Mouse (Mus musculus) ES-E14 (cell line): Measurements from ENCODE around the gene Gm11172. TPM values are rescaled to one million over a fixed set of nuclear protein-coding genes. Genes with fewer than 3 reads are reported as not detected.

Experiments
- DNase-seq: peaks from one replicate; pipeline ENCODE4 v3.0.0-alpha.2; 2013; ENCODE audit warnings: low read depth, low spot score
- H3K27ac ChIP-seq: 2 replicates; pipeline ENCODE4 v1.5.1; 2012; ENCODE audit warnings: low read depth, mild to moderate bottlenecking, low read length, moderate library complexity, mixed read lengths; ENCODE audit not compliant: poor library complexity, insufficient read depth, severe bottlenecking
- H3K36me3 ChIP-seq: 2 replicates; pipeline ENCODE4 v1.6.1; 2012; ENCODE audit warnings: mild to moderate bottlenecking, low read length, moderate library complexity, mixed read lengths; ENCODE audit not compliant: control insufficient read depth, poor library complexity, insufficient read depth, severe bottlenecking
- H3K4me1 ChIP-seq, 2 experiments: fragments of 150-350 bp in 1 of 2; sonication (generic) in 1 of 2; 2 replicates each; pipeline ENCODE4 v1.6.1; 2012; ENCODE audit warnings: low read length in 2 of 2, mild to moderate bottlenecking in 1 of 2, mixed read lengths in 1 of 2; ENCODE audit not compliant: control insufficient read depth in 2 of 2, insufficient read depth in 2 of 2, poor library complexity in 1 of 2
- H3K4me3 ChIP-seq, 2 experiments: fragments of 150-350 bp in 1 of 2; sonication (generic) in 1 of 2; 2 replicates each; pipeline ENCODE4 v1.5.1; 2012; ENCODE audit warnings: low read length in 2 of 2, low read depth in 1 of 2, mild to moderate bottlenecking in 1 of 2, mixed read lengths in 1 of 2; ENCODE audit not compliant: insufficient read depth in 1 of 2, poor library complexity in 1 of 2, severe bottlenecking in 1 of 2
- H3K9ac ChIP-seq: 2 replicates; pipeline ENCODE4 v1.6.1; 2012; ENCODE audit warnings: low read depth, mild to moderate bottlenecking, low read length, mixed read lengths; ENCODE audit not compliant: poor library complexity, insufficient read depth, severe bottlenecking
- H3K9me3 ChIP-seq: fragments of 150-350 bp; sonication (generic); 2 replicates; pipeline ENCODE4 v1.6.1; 2012; ENCODE audit warnings: low read depth, mild to moderate bottlenecking, low read length; ENCODE audit not compliant: control insufficient read depth, insufficient read depth
- CHD2 ChIP-seq: IDR thresholded peaks from 2 replicates; pipeline ENCODE4 v1.6.1; 2014; ENCODE audit warnings: mild to moderate bottlenecking, low read depth, low read length, inconsistent platforms
- HCFC1 ChIP-seq: IDR thresholded peaks from 2 replicates; pipeline ENCODE4 v1.6.1; 2012; ENCODE audit warnings: low read length, inconsistent platforms, borderline replicate concordance; ENCODE audit not compliant: insufficient read depth
- MAFK ChIP-seq: IDR thresholded peaks from 2 replicates; pipeline ENCODE4 v1.6.1; 2014; ENCODE audit warnings: mild to moderate bottlenecking, low read depth, low read length, inconsistent platforms; ENCODE audit not compliant: insufficient read depth
- ZC3H11A ChIP-seq: IDR thresholded peaks from 2 replicates; pipeline ENCODE4 v1.6.1; 2012; ENCODE audit warnings: low read depth, mild to moderate bottlenecking, inconsistent platforms, low read length, borderline replicate concordance
- ZNF384 ChIP-seq: IDR thresholded peaks from 2 replicates; pipeline ENCODE4 v1.6.1; 2012; ENCODE audit warnings: low read depth, low read length, inconsistent platforms
- in situ Hi-C, 2 experiments: fragments of 600-800 bp; cut with MboI; formaldehyde crosslinking; loops; one replicate each; pipeline ENCODE4 v1.15.1; 2025; ENCODE audit warnings: low sequenced_read_pairs in 2 of 2, inconsistent platforms in 1 of 2; ENCODE audit not compliant: unreplicated experiment in 2 of 2
- total RNA-seq: library from RNA; depleted of rRNA; stranded (reverse); fragments of 300-350 nt; gene quantifications from 2 replicates; pipeline ENCODE4 v1.2.3, GENCODE M21; 2012

Gene Gm11172
- total RNA-seq, 1 experiment: not detected

DNA sequence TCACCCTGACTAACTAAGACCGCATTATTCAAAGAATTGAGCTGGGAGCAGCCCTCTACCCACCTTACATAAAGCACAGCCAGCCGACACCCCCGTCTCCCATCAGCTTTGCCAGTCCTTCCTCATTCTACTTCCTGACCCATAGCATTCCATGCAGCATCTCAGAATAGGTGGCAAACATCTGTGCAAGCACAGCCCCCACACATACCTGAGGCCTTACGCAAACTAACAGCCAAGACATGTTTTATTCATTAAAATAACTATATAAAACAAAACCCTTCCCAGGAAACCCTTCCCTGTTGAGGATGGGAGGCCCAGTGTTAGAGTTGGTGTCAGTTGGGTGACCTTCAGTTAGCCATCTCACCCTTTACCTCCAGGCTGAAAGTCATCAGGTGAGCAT lies 13.1 kb downstream of the Gm11172 start:
- TF ChIP-seq CHD2: no peak
- no peak for TF ChIP-seq HCFC1
- DNase-seq: no peak
- H3K9me3 ChIP-seq: no peaks in the 10 kb centered on the region
- H3K4me1 ChIP-seq: no peaks in the 10 kb centered on the region
- in situ Hi-C loops: no loop called here
- no peaks in the 10 kb centered on the region for H3K36me3 ChIP-seq
- H3K4me3 ChIP-seq: no peak overlapping the region
- no peak overlapping the region for H3K27ac ChIP-seq
- H3K9ac ChIP-seq: no peak overlapping the region

GRCm38 (mm10) chr16:10827269-10827668 lies 14.6 kb downstream of the Gm11172 start:
- no peak overlapping the region for H3K9ac ChIP-seq
- H3K36me3 ChIP-seq: no peaks in the 10 kb centered on the region
- H3K4me3 ChIP-seq: no peak overlapping the region
- in situ Hi-C loops: no loop called here
- H3K9me3 ChIP-seq: no peaks in the 10 kb centered on the region
- DNase-seq: no peak
- H3K4me1 ChIP-seq: no peaks in the 10 kb centered on the region
- H3K27ac ChIP-seq: no peak overlapping the region
- no peak for TF ChIP-seq CHD2
- no peak for TF ChIP-seq MAFK
- TF ChIP-seq ZC3H11A: no peak

- H3K9me3 ChIP-seq: no peaks in the 10 kb centered on the region
- no peak for DNase-seq
- TF ChIP-seq ZNF384: no peak
- TF ChIP-seq CHD2: no peak
- no peak for TF ChIP-seq ZC3H11A
- no peak for TF ChIP-seq HCFC1
- TF ChIP-seq MAFK: no peak
- no peak overlapping the region for H3K4me3 ChIP-seq
- H3K36me3 ChIP-seq: no peaks in the 10 kb centered on the region
- no peaks in the 10 kb centered on the region; a peak in 1 of 4 replicates for H3K4me1 ChIP-seq
- H3K9ac ChIP-seq: no peak overlapping the region
- in situ Hi-C loops: no loop called here
- H3K27ac ChIP-seq: no peak overlapping the region
These were observed 15.2 kb downstream of the Gm11172 start for GRCm38 (mm10) chr16:10827766-10828460.

DNA sequence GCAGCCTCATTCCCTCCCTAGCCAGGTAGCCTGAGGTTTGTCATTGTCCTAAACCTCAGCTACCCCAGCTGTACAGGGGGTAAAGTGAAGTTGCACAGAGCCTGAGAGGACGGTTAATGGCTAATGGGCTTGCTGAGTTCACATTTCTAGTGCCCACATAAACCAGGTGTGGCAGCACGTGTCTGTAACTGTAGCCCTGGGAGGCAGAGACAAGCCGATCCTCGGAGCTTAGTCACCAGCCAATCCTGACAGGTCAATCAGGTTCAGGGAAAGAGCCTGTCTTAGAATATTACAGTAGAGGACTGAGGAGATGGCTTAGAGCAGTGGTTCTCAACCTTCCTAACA lies 15.7 kb downstream of the Gm11172 start:
- Histone ChIP-seq H3K9ac (no peak overlapping the region), H3K27ac (no peak overlapping the region), H3K4me1 (no peaks in the 10 kb centered on the region; a peak in 1 of 4 replicates), H3K4me3 (no peak overlapping the region), H3K36me3 (no peaks in the 10 kb centered on the region), H3K9me3 (no peaks in the 10 kb centered on the region)
- no peak for DNase-seq
- in situ Hi-C loops: no loop called here
- no peak for TF ChIP-seq MAFK

GRCm38 (mm10) chr16:10834542-10834910 lies 21.8 kb downstream of the Gm11172 start:
- Histone ChIP-seq H3K4me3 (peak overlapping the region; percentile 65 to 95; a peak in 3 of 4 replicates), H3K27ac (no peak overlapping the region), H3K9ac (no peak overlapping the region), H3K4me1 (peaks cover 2 to 4% of the 10 kb centered on the region in 2 experiments; a peak in 2 of 4 replicates), H3K9me3 (no peaks in the 10 kb centered on the region), H3K36me3 (no peaks in the 10 kb centered on the region)
- DNase-seq: no peak
- in situ Hi-C loops: no loop called here
- TF ChIP-seq MAFK (0 out of 2 replicates have a peak, but pooled peaks have one; percentile 35), CHD2 (no peak)
